Mouse (Mus musculus) brain, embryonic 14.5 days (tissue): ENCODE data around the gene 1810009A15Rik.

Experiments used
- CTCF ChIP-seq: fragments of 200-500 bp; IDR thresholded peaks from 2 replicates; pipeline ENCODE4 v1.5.1; 2012; ENCODE audit warnings: inconsistent platforms, mild to moderate bottlenecking, moderate library complexity, borderline replicate concordance; ENCODE audit not compliant: insufficient read depth, insufficient read length; ENCODE audit errors: extremely low read depth
- POLR2A ChIP-seq: fragments of 200-500 bp; IDR thresholded peaks from 2 replicates; pipeline ENCODE4 v1.6.1; 2012; ENCODE audit warnings: mild to moderate bottlenecking, inconsistent platforms, borderline replicate concordance; ENCODE audit not compliant: poor library complexity, insufficient read depth, insufficient read length, severe bottlenecking; ENCODE audit errors: extremely low read depth

DNA sequence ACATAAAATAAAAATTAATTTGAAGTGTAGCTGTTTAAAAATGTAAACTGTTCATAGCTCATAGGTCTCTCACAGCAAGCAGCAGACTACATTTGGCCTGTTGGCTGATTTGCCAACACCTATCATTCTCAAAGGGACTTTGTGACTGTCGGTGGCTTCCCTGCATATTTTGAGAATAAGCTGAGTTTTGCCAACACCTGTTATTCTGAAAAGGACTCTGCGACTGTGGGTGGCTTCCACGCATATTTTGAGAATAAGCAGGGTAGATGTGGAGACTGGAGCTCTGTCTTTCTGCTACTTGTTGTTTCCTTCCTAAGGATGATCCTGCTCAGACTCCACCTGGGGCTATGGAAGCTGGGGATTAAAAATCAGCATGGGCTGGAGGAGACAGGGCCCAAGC is 35.5 kb upstream of the 1810009A15Rik start:
- no peak for TF ChIP-seq CTCF
- TF ChIP-seq POLR2A = no peak
